Comparison of ENCODE assay signal across 8 mouse cellular contexts in genomic region chr11:78115367-78116145, GRCm38 (mm10). TPM values are rescaled to one million over a fixed set of nuclear protein-coding genes. Genes with fewer than 3 reads are reported as not detected.
DNase-seq lines count a peak whose midpoint lies in the region; ATAC-seq and TF ChIP-seq lines count a peak whose summit lies in the region.

No protein-coding gene starts in this region.

- H3K36me3 ChIP-seq in MEL (ENCODE audit: control insufficient read depth in 1 of 2, insufficient read depth in 2 of 2, low read length in 2 of 2), result peaks cover 0 to 23% of the 10 kb centered on the region in 2 experiments; a peak in 2 of 4 replicates
- no peaks in the 10 kb centered on the region for H3K36me3 ChIP-seq in hindbrain, embryonic 10.5 days
- H3K36me3 ChIP-seq in lung, postnatal 0 days (ENCODE audit: insufficient read depth, low read length), result no peaks in the 10 kb centered on the region

- H3K4me2 ChIP-seq in lung, postnatal 0 days (replicated peaks; ENCODE audit: low read depth, low read length), result peak overlapping the region; percentile 66

- TF ChIP-seq EP300 in MEL (IDR thresholded peaks at IDR 0.05; ENCODE audit: low read depth in 1 of 2, low read length in 2 of 2), result peak; percentile 40 to 44; a peak in 3 of 4 replicates
- no peak for TF ChIP-seq EP300 in lung, postnatal 0 days (IDR thresholded peaks at IDR 0.05)

- ATAC-seq in lung, postnatal 0 days, result peak; percentile 100

- peak overlapping the region; percentile 72 to 90 for H3K4me3 ChIP-seq in MEL (ENCODE audit: control insufficient read depth in 1 of 2, insufficient read depth in 1 of 2, low read depth in 2 of 2, low read length in 2 of 2)
- peak overlapping the region; percentile 84 for H3K4me3 ChIP-seq in cerebellum, adult 2 months (replicated peaks; ENCODE audit: insufficient read depth, low read depth, low read length)
- H3K4me3 ChIP-seq in hindbrain, embryonic 10.5 days, result peak overlapping the region; percentile 72
- H3K4me3 ChIP-seq in lung, postnatal 0 days (ENCODE audit: low read depth, low read length), result peak overlapping the region; percentile 65

- H3K27ac ChIP-seq in MEL (ENCODE audit: control insufficient read depth, low read depth, low read length), result peak overlapping the region; percentile 52
- H3K27ac ChIP-seq in cerebellum, adult 2 months (ENCODE audit: insufficient read depth, low read length), result peak overlapping the region; percentile 67
- H3K27ac ChIP-seq in hindbrain, embryonic 10.5 days, result peak overlapping the region; percentile 97
- peak overlapping the region; percentile 65; the same call in 1 of the 2 replicates for H3K27ac ChIP-seq in lung, postnatal 0 days (ENCODE audit: low read length)

- H3K9ac ChIP-seq in MEL (ENCODE audit: control insufficient read depth, low read depth, low read length, poor library complexity, severe bottlenecking), result peak overlapping the region; percentile 69
- H3K9ac ChIP-seq in lung, postnatal 0 days (replicated peaks; ENCODE audit: low read depth), result peak overlapping the region; percentile 62

- no peak for TF ChIP-seq CTCF in MEL (IDR thresholded peaks at IDR 0.05 in 2 of 3, conservative IDR thresholded peaks at IDR 0.05 in 1 of 3; ENCODE audit: control insufficient read depth in 1 of 3, insufficient read depth in 1 of 3, low read depth in 2 of 3, low read length in 3 of 3, poor library complexity in 1 of 3, severe bottlenecking in 1 of 3)
- no peak for TF ChIP-seq CTCF in cerebellum, adult 2 months (IDR thresholded peaks at IDR 0.05; ENCODE audit: borderline replicate concordance, insufficient read depth, low read depth, low read length)
- no peak for TF ChIP-seq CTCF in lung, postnatal 0 days (IDR thresholded peaks at IDR 0.05)

- peaks cover 9% of the 10 kb centered on the region for H3K79me2 ChIP-seq in MEL (ENCODE audit: control insufficient read depth, insufficient read depth, low read length, poor library complexity)

- peak; percentile 35 to 59; a peak in 3 of 4 replicates for TF ChIP-seq POLR2A in MEL (IDR thresholded peaks at IDR 0.05; ENCODE audit: control insufficient read depth in 1 of 2, insufficient read depth in 1 of 2, low read depth in 1 of 2, low read length in 2 of 2, poor library complexity in 1 of 2)
- TF ChIP-seq POLR2A in cerebellum, adult 2 months (IDR thresholded peaks at IDR 0.05; ENCODE audit: borderline replicate concordance, insufficient read depth, low read length), result peak; percentile 40; the same call in 1 of the 2 replicates

- H3K27me3 ChIP-seq in MEL (ENCODE audit: control insufficient read depth in 1 of 2, insufficient read depth in 2 of 2, low read length in 2 of 2), result no peaks in the 10 kb centered on the region
- no peaks in the 10 kb centered on the region for H3K27me3 ChIP-seq in cerebellum, adult 2 months (ENCODE audit: control insufficient read depth, insufficient read depth, low read length)
- no peaks in the 10 kb centered on the region for H3K27me3 ChIP-seq in hindbrain, embryonic 10.5 days (ENCODE audit: insufficient read depth, poor library complexity, severe bottlenecking)
- H3K27me3 ChIP-seq in lung, postnatal 0 days (replicated peaks; ENCODE audit: insufficient read depth, low read length), result no peaks in the 10 kb centered on the region

- H3K4me1 ChIP-seq in MEL (ENCODE audit: control insufficient read depth in 1 of 2, insufficient read depth in 2 of 2, low read length in 2 of 2), result peaks cover 10 to 25% of the 10 kb centered on the region in 2 experiments
- H3K4me1 ChIP-seq in cerebellum, adult 2 months (ENCODE audit: control insufficient read depth, insufficient read depth, low read length), result peaks cover 4% of the 10 kb centered on the region
- peaks cover 38% of the 10 kb centered on the region for H3K4me1 ChIP-seq in hindbrain, embryonic 10.5 days (replicated peaks)
- H3K4me1 ChIP-seq in lung, postnatal 0 days (ENCODE audit: insufficient read depth, low read depth, low read length), result peaks cover 10% of the 10 kb centered on the region; the same call in 1 of the 2 replicates

- no peaks in the 10 kb centered on the region for H3K9me3 ChIP-seq in MEL (replicated peaks; ENCODE audit: insufficient read depth, low read length)
- H3K9me3 ChIP-seq in hindbrain, embryonic 10.5 days, result no peaks in the 10 kb centered on the region
- H3K9me3 ChIP-seq in lung, postnatal 0 days (ENCODE audit: low read length), result no peaks in the 10 kb centered on the region

- DNase-seq in MEL (ENCODE audit: low read depth, low spot score), result peak; percentile 99
- DNase-seq in cerebellum, adult 2 months, result peak; percentile 94 to 97
- peak; percentile 97 for DNase-seq in forelimb bud, embryonic 11.5 days (ENCODE audit: low read depth, low spot score)
- DNase-seq in hindbrain, embryonic 10.5 days (ENCODE audit: low spot score), result peak; percentile 98
- DNase-seq in layer of hippocampus, adult 9-11 months, result peak; percentile 96
- peak; percentile 97 for DNase-seq in lung, postnatal 0 days (ENCODE audit: low spot score)
- DNase-seq in ovary, postnatal 14 days (ENCODE audit: low spot score), result peak; percentile 90
- DNase-seq in thymus, postnatal 14 days, result peak; percentile 92

- under 1% methylated on average over 36 of the region's 37 CpGs for WGBS in cerebellum, adult 2 months
- WGBS in hindbrain, embryonic 10.5 days, result under 1% methylated on average over 37 of the region's 37 CpGs
- WGBS in lung, postnatal 0 days, result 1% methylated on average over 31 of the region's 37 CpGs

- TF ChIP-seq RAD21 in MEL (IDR thresholded peaks at IDR 0.05; ENCODE audit: low read depth, low read length), result no peak

TF ChIP-seq in MEL, 35 proteins besides CTCF, POLR2A, EP300 and RAD21 (continues in another document):
- peak; percentile 81; the same call in 1 of the 2 replicates for TF ChIP-seq MAZ (IDR thresholded peaks at IDR 0.05; ENCODE audit: low read depth, low read length)
- TF ChIP-seq TCF12 (IDR thresholded peaks at IDR 0.05; ENCODE audit: low read depth, low read length), result peak; percentile 36
- TF ChIP-seq BHLHE40 (IDR thresholded peaks at IDR 0.05; ENCODE audit: borderline replicate concordance, low read depth, low read length), result 0 out of 2 replicates have a peak, but pooled peaks have one; percentile 33
- TF ChIP-seq POLR2AphosphoS2 (IDR thresholded peaks at IDR 0.05; ENCODE audit: low read length), result no peak; the same call in 1 of the 2 replicates
- TF ChIP-seq USF2 (IDR thresholded peaks at IDR 0.05; ENCODE audit: borderline replicate concordance in 1 of 2, insufficient read depth in 1 of 2, low read depth in 1 of 2, low read length in 2 of 2), result no peak
- TF ChIP-seq CHD1 (IDR thresholded peaks at IDR 0.05; ENCODE audit: low read depth, low read length), result no peak
- peak; percentile 25; the same call in 1 of the 2 replicates for TF ChIP-seq NELFE (IDR thresholded peaks at IDR 0.05; ENCODE audit: low read depth, low read length)
- peak; percentile 72 for TF ChIP-seq HCFC1 (IDR thresholded peaks at IDR 0.05; ENCODE audit: low read depth, low read length)
- peak; percentile 37; the same call in 1 of the 2 replicates for TF ChIP-seq ZNF384 (IDR thresholded peaks at IDR 0.05; ENCODE audit: low read depth, low read length)
- TF ChIP-seq SMC3 (IDR thresholded peaks at IDR 0.05; ENCODE audit: low read depth, low read length), result no peak
- TF ChIP-seq MXI1 (IDR thresholded peaks at IDR 0.05; ENCODE audit: low read depth, low read length), result peak; percentile 77
- TF ChIP-seq MEF2A (IDR thresholded peaks at IDR 0.05; ENCODE audit: extremely low read depth, insufficient replicate concordance, low read depth, low read length, poor library complexity, severe bottlenecking), result no peak
- no peak for TF ChIP-seq USF1 (IDR thresholded peaks at IDR 0.05; ENCODE audit: low read depth, low read length)
- no peak for TF ChIP-seq ZC3H11A (IDR thresholded peaks at IDR 0.05; ENCODE audit: low read depth, low read length)
- peak; percentile 66 for TF ChIP-seq SIN3A (IDR thresholded peaks at IDR 0.05; ENCODE audit: low read length)
- TF ChIP-seq TBP (IDR thresholded peaks at IDR 0.05; ENCODE audit: low read depth, low read length), result peak; percentile 43
- TF ChIP-seq ZKSCAN1 (IDR thresholded peaks at IDR 0.05; ENCODE audit: low read depth, low read length), result no peak
- 0 out of 2 replicates have a peak, but pooled peaks have one; percentile 18 for TF ChIP-seq MYC (IDR thresholded peaks at IDR 0.05; ENCODE audit: low read depth, low read length)
- TF ChIP-seq ZMIZ1 (IDR thresholded peaks at IDR 0.05; ENCODE audit: low read depth, low read length), result 0 out of 2 replicates have a peak, but pooled peaks have one; percentile 35
- peak; percentile 53; the same call in 1 of the 2 replicates for TF ChIP-seq MAX (IDR thresholded peaks at IDR 0.05; ENCODE audit: low read length)
- TF ChIP-seq RCOR1 (IDR thresholded peaks at IDR 0.05; ENCODE audit: low read depth, low read length), result peak; percentile 8; the same call in 1 of the 2 replicates
- TF ChIP-seq TAL1 (IDR thresholded peaks at IDR 0.05; ENCODE audit: low read length), result peak; percentile 82
- no peak for TF ChIP-seq E2F4 (IDR thresholded peaks at IDR 0.05; ENCODE audit: borderline replicate concordance, low read depth, low read length)

RNA-seq across cellular contexts. Expression of gene Fam222b, which starts 21.1 kb away (rescaled TPM):
- 2.4 and 2.5 TPM in 2 replicates for total RNA-seq in MEL (2012; rRNA removed)
- 1 to 10 TPM in 1 of 2 experiments, not detected in 1; 8.1 TPM for polyA plus RNA-seq in MEL (2012; ENCODE audit: insufficient read depth in 1 of 2, insufficient read length in 2 of 2, low read depth in 1 of 2, low replicate concordance in 2 of 2, missing spikeins in 1 of 2)
- 23.0 and 23.5 TPM in 2 replicates for polyA plus RNA-seq in cerebellum, adult 2 months (2012; rRNA removed)
- 29.2 and 33.8 TPM in 2 replicates for polyA plus RNA-seq in hindbrain, embryonic 10.5 days (2016; fragmentation: Nextera tagmentation; extraction: Ambion mirVana)
- polyA plus RNA-seq in lung, postnatal 0 days (2015; fragmentation: Nextera tagmentation; extraction: Ambion mirVana), result 8.6 and 10.0 TPM in 2 replicates

RNA-seq across cellular contexts. Expression of gene Eral1, which starts 35.4 kb away (rescaled TPM):
- total RNA-seq in MEL (2012; rRNA removed), result 39.6 and 43.5 TPM in 2 replicates
- polyA plus RNA-seq in MEL (2012; ENCODE audit: insufficient read depth in 1 of 2, insufficient read length in 2 of 2, low read depth in 1 of 2, low replicate concordance in 2 of 2, missing spikeins in 1 of 2), result 10 to 100 TPM in 1 of 2 experiments, not detected in 1; 38.4 TPM
- 34.0 and 35.8 TPM in 2 replicates for polyA plus RNA-seq in cerebellum, adult 2 months (2012; rRNA removed)
- 40.6 and 41.4 TPM in 2 replicates for polyA plus RNA-seq in hindbrain, embryonic 10.5 days (2016; fragmentation: Nextera tagmentation; extraction: Ambion mirVana)
- polyA plus RNA-seq in lung, postnatal 0 days (2015; fragmentation: Nextera tagmentation; extraction: Ambion mirVana), result 14.8 and 17.7 TPM in 2 replicates

RNA-seq across cellular contexts. Expression of gene Traf4, which starts 49.8 kb away (rescaled TPM):
- 21.0 and 42.0 TPM in 2 replicates for total RNA-seq in MEL (2012; rRNA removed)
- 10 to 100 TPM in 1 of 2 experiments, not detected in 1; 34.4 TPM for polyA plus RNA-seq in MEL (2012; ENCODE audit: insufficient read depth in 1 of 2, insufficient read length in 2 of 2, low read depth in 1 of 2, low replicate concordance in 2 of 2, missing spikeins in 1 of 2)
- 21.6 and 22.3 TPM in 2 replicates for polyA plus RNA-seq in cerebellum, adult 2 months (2012; rRNA removed)
- polyA plus RNA-seq in hindbrain, embryonic 10.5 days (2016; fragmentation: Nextera tagmentation; extraction: Ambion mirVana), result 124 and 163 TPM in 2 replicates
- 33.0 and 33.9 TPM in 2 replicates for polyA plus RNA-seq in lung, postnatal 0 days (2015; fragmentation: Nextera tagmentation; extraction: Ambion mirVana)

Comparison
In these comparisons a context has a peak if more than half of its experiments do, and no peak if none do; other contexts are left out.
1. Peak in every context shown above with its lines: DNase-seq, ATAC-seq, H3K4me3 ChIP-seq and H3K27ac ChIP-seq.